ENCODE assay signal across 11 mouse cellular contexts in genomic region chr5:137654746-137655145, GRCm38 (mm10). TPM values are rescaled to one million over a fixed set of nuclear protein-coding genes. Genes with fewer than 3 reads are reported as not detected.
DNase-seq lines count a peak whose midpoint lies in the region; ATAC-seq and TF ChIP-seq lines count a peak whose summit lies in the region.
"Had no signal": no experiment of that assay in that cellular context is flagged by ENCODE, and none has a peak within 500 bp of the region (broad histone marks: within the 10 kb centered on the region; RNA-seq: fewer than 3 reads in every experiment).

No protein-coding gene starts in this region.

- no peak overlapping the region for H3K27ac ChIP-seq in left cerebral cortex, adult 2 months
- H3K27ac ChIP-seq in kidney, embryonic 14.5 days (ENCODE audit: low read depth, low read length): no peak overlapping the region
- no peak overlapping the region for H3K27ac ChIP-seq in midbrain, embryonic 14.5 days (replicated peaks; ENCODE audit: low read depth, low read length)
- H3K27ac ChIP-seq: limb, embryonic 13.5 days had no signal

- peaks cover 46% of the 10 kb centered on the region for H3K4me1 ChIP-seq in G1E (ENCODE audit: insufficient read depth, low read depth, low read length)
- H3K4me1 ChIP-seq in kidney, embryonic 14.5 days (ENCODE audit: control insufficient read depth, insufficient read depth, low read length): peaks cover 10% of the 10 kb centered on the region
- H3K4me1 ChIP-seq in midbrain, embryonic 14.5 days (ENCODE audit: control insufficient read depth, insufficient read depth, low read length): peaks cover 9% of the 10 kb centered on the region

- peak; percentile 15; the same call in 1 of the 2 replicates for TF ChIP-seq CTCF in left cerebral cortex, adult 2 months (IDR thresholded peaks at IDR 0.05)
- peak; percentile 33 for TF ChIP-seq CTCF in G1E (IDR thresholded peaks at IDR 0.05; ENCODE audit: low read depth, low read length)

- H3K4me3 ChIP-seq in left cerebral cortex, adult 2 months: no peak overlapping the region
- no peak overlapping the region for H3K4me3 ChIP-seq in G1E (ENCODE audit: low read depth, low read length)
- H3K4me3 ChIP-seq in kidney, embryonic 14.5 days (ENCODE audit: low read length): no peak overlapping the region
- no peak overlapping the region for H3K4me3 ChIP-seq in midbrain, embryonic 14.5 days (replicated peaks; ENCODE audit: low read depth, low read length)
- H3K4me3 ChIP-seq: limb, embryonic 13.5 days had no signal

- peaks cover 86% of the 10 kb centered on the region for H3K36me3 ChIP-seq in G1E (replicated peaks)
- H3K36me3 ChIP-seq in kidney, embryonic 14.5 days (ENCODE audit: control insufficient read depth, insufficient read depth, low read length): peaks cover 22% of the 10 kb centered on the region; the same call in 1 of the 2 replicates
- H3K36me3 ChIP-seq in midbrain, embryonic 14.5 days (ENCODE audit: control insufficient read depth, insufficient read depth, low read length): peaks cover 31% of the 10 kb centered on the region

- 78% methylated on average over 7 of the region's 7 CpGs for WGBS in kidney, embryonic 14.5 days
- WGBS in midbrain, embryonic 14.5 days: 77% methylated on average over 7 of the region's 7 CpGs

- H3K9me3 ChIP-seq in G1E (replicated peaks): no peaks in the 10 kb centered on the region
- no peaks in the 10 kb centered on the region for H3K9me3 ChIP-seq in kidney, embryonic 14.5 days (ENCODE audit: control insufficient read depth, low read length)
- H3K9me3 ChIP-seq in midbrain, embryonic 14.5 days (ENCODE audit: control insufficient read depth, low read length): no peaks in the 10 kb centered on the region
- H3K9me3 ChIP-seq: limb, embryonic 13.5 days had no signal

- H3K27me3 ChIP-seq in G1E (ENCODE audit: insufficient read depth, low read length): no peaks in the 10 kb centered on the region
- no peaks in the 10 kb centered on the region for H3K27me3 ChIP-seq in kidney, embryonic 14.5 days (ENCODE audit: control insufficient read depth, insufficient read depth, low read length)
- H3K27me3 ChIP-seq in midbrain, embryonic 14.5 days (ENCODE audit: control insufficient read depth, insufficient read depth, low read length): no peaks in the 10 kb centered on the region
- H3K27me3 ChIP-seq: limb, embryonic 13.5 days had no signal

- no peak overlapping the region for H3K9ac ChIP-seq in kidney, embryonic 14.5 days (ENCODE audit: low read depth, low read length)
- no peak overlapping the region for H3K9ac ChIP-seq in midbrain, embryonic 14.5 days (replicated peaks; ENCODE audit: low read length)
- H3K9ac ChIP-seq: limb, embryonic 13.5 days had no signal

- no peak for ATAC-seq in CD4-positive, CD25-positive, alpha-beta regulatory T cell, adult 4 months
- ATAC-seq in G1E (ENCODE audit: extremely low read depth, insufficient number of reproducible peaks, low FRiP score, poor library complexity, severe bottlenecking): no peak
- ATAC-seq in inflammation-experienced regulatory T-cells, adult 6 months: peak; percentile 46
- no peak for ATAC-seq in kidney, embryonic 14.5 days (ENCODE audit: low FRiP score, low TSS enrichment)
- ATAC-seq in midbrain, embryonic 14.5 days (ENCODE audit: low FRiP score, low TSS enrichment): no peak

- no peak overlapping the region for H3K4me2 ChIP-seq in kidney, embryonic 14.5 days (replicated peaks; ENCODE audit: low read depth, low read length)
- H3K4me2 ChIP-seq in midbrain, embryonic 14.5 days (ENCODE audit: low read length): no peak overlapping the region
- H3K4me2 ChIP-seq: limb, embryonic 13.5 days had no signal

- intact Hi-C loops in left cerebral cortex, adult 2 months (cut with DNase I): loop anchor here (5.0 kb wide), 1 partner anchor 67 kb away; no protein-coding TSS in a partner anchor
- intact Hi-C loops in left cerebral cortex, postnatal 36 days (cut with DNase I): loop anchor here (5.0 kb wide), 2 partner anchors 52 to 88 kb away; partner anchors contain the start of genes Mospd3 and Nyap1

- peak; percentile 68 for DNase-seq in CD4-positive, CD25-positive, alpha-beta regulatory T cell, adult 2 months (ENCODE audit: low read depth, low spot score)
- no peak for DNase-seq in left cerebral cortex, adult 2 months (ENCODE audit: extremely low spot score in 1 of 2, low spot score in 2 of 2)
- no peak for DNase-seq in left cerebral cortex, postnatal 36 days (ENCODE audit: low spot score in 2 of 2)
- no peak for DNase-seq in G1E (ENCODE audit: low spot score)
- no peak for DNase-seq in midbrain, embryonic 14.5 days
- DNase-seq: adrenal gland, adult 8-10 months; cerebellum, adult 8-10 months had no signal

RNA-seq across cellular contexts. Expression of gene Irs3, which starts 9.2 kb away (rescaled TPM):
- polyA plus RNA-seq in CD4-positive, CD25-positive, alpha-beta regulatory T cell, adult 4 months (2017; shearing (Covaris generic)): not detected
- total RNA-seq in left cerebral cortex, adult 2 months (2021): under 1 TPM; 0.14 to 0.29 TPM
- total RNA-seq in left cerebral cortex, postnatal 36 days (2021): under 1 TPM in 1 of 2 experiments, not detected in 1; 0.23 TPM
- total RNA-seq in G1E (2014; fragmentation: Nextera tagmentation) (not detected in 2 replicates), G1E (2017) (0.11 and 0.12 TPM in 2 replicates)
- not detected in 2 replicates for polyA plus RNA-seq in G1E (2012)
- not detected for polyA plus RNA-seq in inflammation-experienced regulatory T-cells, adult 6 months (2017; shearing (Covaris generic))
- 0.43 and 0.84 TPM in 2 replicates for polyA plus RNA-seq in kidney, embryonic 14.5 days (2014; fragmentation: Nextera tagmentation; extraction: Ambion mirVana)
- polyA plus RNA-seq in midbrain, embryonic 14.5 days (2014; fragmentation: Nextera tagmentation; extraction: Ambion mirVana): not detected in 2 replicates

RNA-seq across cellular contexts. Expression of gene Sap25, which starts 13.6 kb away (rescaled TPM):
- 10 to 100 TPM; 43.0 to 46.6 TPM for polyA plus RNA-seq in CD4-positive, CD25-positive, alpha-beta regulatory T cell, adult 4 months (2017; shearing (Covaris generic))
- total RNA-seq in left cerebral cortex, adult 2 months (2021): 1 to 10 TPM; 4.8 to 7.2 TPM
- total RNA-seq in left cerebral cortex, postnatal 36 days (2021): 1 to 10 TPM; 4.2 to 7.7 TPM
- total RNA-seq in G1E (2014; fragmentation: Nextera tagmentation) (39.2 and 56.5 TPM in 2 replicates), G1E (2017) (7.9 and 10.5 TPM in 2 replicates)
- 41.8 and 58.3 TPM in 2 replicates for polyA plus RNA-seq in G1E (2012)
- polyA plus RNA-seq in inflammation-experienced regulatory T-cells, adult 6 months (2017; shearing (Covaris generic)): 10 to 100 TPM; 18.2 to 49.8 (median 44.0) TPM
- 9.3 and 10.1 TPM in 2 replicates for polyA plus RNA-seq in kidney, embryonic 14.5 days (2014; fragmentation: Nextera tagmentation; extraction: Ambion mirVana)
- 4.1 and 5.6 TPM in 2 replicates for polyA plus RNA-seq in midbrain, embryonic 14.5 days (2014; fragmentation: Nextera tagmentation; extraction: Ambion mirVana)

RNA-seq across cellular contexts. Expression of gene Gm20605, which starts 25.8 kb away (rescaled TPM):
- polyA plus RNA-seq in CD4-positive, CD25-positive, alpha-beta regulatory T cell, adult 4 months (2017; shearing (Covaris generic)): 10 to 100 TPM; 11.5 to 15.5 TPM
- 10 to 100 TPM; 11.6 to 12.8 TPM for total RNA-seq in left cerebral cortex, adult 2 months (2021)
- total RNA-seq in left cerebral cortex, postnatal 36 days (2021): 10 to 100 TPM in 1 of 2 experiments, 1 to 10 TPM in 1; 5.5 to 11.7 TPM
- total RNA-seq in G1E (2014; fragmentation: Nextera tagmentation): 27.2 and 44.5 TPM in 2 replicates
- total RNA-seq in G1E (2017): 9.5 and 11.4 TPM in 2 replicates
- 11.0 and 14.5 TPM in 2 replicates for polyA plus RNA-seq in G1E (2012)
- 10 to 100 TPM in 2 of 3 experiments, 1 to 10 TPM in 1; 8.6 to 14.1 (median 13.3) TPM for polyA plus RNA-seq in inflammation-experienced regulatory T-cells, adult 6 months (2017; shearing (Covaris generic))
- 5.7 and 12.5 TPM in 2 replicates for polyA plus RNA-seq in kidney, embryonic 14.5 days (2014; fragmentation: Nextera tagmentation; extraction: Ambion mirVana)
- polyA plus RNA-seq in midbrain, embryonic 14.5 days (2014; fragmentation: Nextera tagmentation; extraction: Ambion mirVana): 4.4 and 6.0 TPM in 2 replicates

RNA-seq across cellular contexts. Expression of gene Lrch4, which starts 25.8 kb away (rescaled TPM):
- polyA plus RNA-seq in CD4-positive, CD25-positive, alpha-beta regulatory T cell, adult 4 months (2017; shearing (Covaris generic)): 10 to 100 TPM; 46.5 to 81.2 TPM
- total RNA-seq in left cerebral cortex, adult 2 months (2021): 10 to 100 TPM; 15.9 to 21.2 TPM
- total RNA-seq in left cerebral cortex, postnatal 36 days (2021): 10 to 100 TPM; 11.3 to 19.4 TPM
- 92.8 and 98.9 TPM in 2 replicates for total RNA-seq in G1E (2014; fragmentation: Nextera tagmentation)
- 20.6 and 23.3 TPM in 2 replicates for total RNA-seq in G1E (2017)
- polyA plus RNA-seq in G1E (2012): 192 and 269 TPM in 2 replicates
- polyA plus RNA-seq in inflammation-experienced regulatory T-cells, adult 6 months (2017; shearing (Covaris generic)): 10 to 100 TPM; 57.9 to 66.2 (median 65.6) TPM
- 37.6 and 43.2 TPM in 2 replicates for polyA plus RNA-seq in kidney, embryonic 14.5 days (2014; fragmentation: Nextera tagmentation; extraction: Ambion mirVana)
- polyA plus RNA-seq in midbrain, embryonic 14.5 days (2014; fragmentation: Nextera tagmentation; extraction: Ambion mirVana): 18.1 and 21.9 TPM in 2 replicates

RNA-seq across cellular contexts. Expression of gene Fbxo24, which starts 25.9 kb away (rescaled TPM):
- under 1 TPM; 0.46 to 0.49 TPM for polyA plus RNA-seq in CD4-positive, CD25-positive, alpha-beta regulatory T cell, adult 4 months (2017; shearing (Covaris generic))
- total RNA-seq in left cerebral cortex, adult 2 months (2021): under 1 TPM; 0.23 to 0.42 TPM
- total RNA-seq in left cerebral cortex, postnatal 36 days (2021): under 1 TPM; 0.20 to 0.25 TPM
- total RNA-seq in G1E (2014; fragmentation: Nextera tagmentation): not detected in 2 replicates
- 0.06 and 0.11 TPM in 2 replicates for total RNA-seq in G1E (2017)
- polyA plus RNA-seq in G1E (2012): 0.05 and 0.06 TPM in 2 replicates
- under 1 TPM in 2 of 3 experiments, not detected in 1; 0.33 to 0.67 TPM for polyA plus RNA-seq in inflammation-experienced regulatory T-cells, adult 6 months (2017; shearing (Covaris generic))
- not detected in 2 replicates for polyA plus RNA-seq in kidney, embryonic 14.5 days (2014; fragmentation: Nextera tagmentation; extraction: Ambion mirVana)
- polyA plus RNA-seq in midbrain, embryonic 14.5 days (2014; fragmentation: Nextera tagmentation; extraction: Ambion mirVana): 0.09 and 0.18 TPM in 2 replicates
